Mouse (Mus musculus) CD4-positive helper T cell, adult 2 months (primary cell): Measurements from ENCODE around the gene Nell1.

Source experiments
- DNase-seq: peaks from one replicate; pipeline ENCODE4 v3.0.0-alpha.2; 2012; ENCODE audit warnings: low read depth, missing footprints, low spot score

Nell1 gene

GRCm38 (mm10) chr7:50050144-50050543 is 75.5 kb downstream of the Nell1 start:
- no peak for DNase-seq

DNA sequence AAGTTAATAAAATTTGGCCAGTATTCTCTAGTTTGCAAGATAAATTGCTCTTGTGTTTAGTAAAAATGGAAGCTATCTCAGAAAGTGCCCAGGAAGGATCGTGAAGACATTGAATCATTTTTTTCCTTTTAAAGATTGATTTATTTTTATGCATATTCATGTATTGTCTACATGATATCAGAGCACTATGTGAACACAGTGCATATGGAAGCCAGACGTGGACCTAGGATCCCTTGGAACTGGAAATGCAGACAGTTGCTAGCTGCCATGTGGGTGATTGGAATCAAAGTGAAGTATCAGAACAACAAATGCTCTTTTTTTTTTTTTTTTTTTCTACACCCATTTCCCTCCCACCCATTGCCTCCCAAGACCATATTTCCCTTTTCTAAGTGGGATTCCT is 79.0 kb downstream of the Nell1 start:
- no peak for DNase-seq

DNA sequence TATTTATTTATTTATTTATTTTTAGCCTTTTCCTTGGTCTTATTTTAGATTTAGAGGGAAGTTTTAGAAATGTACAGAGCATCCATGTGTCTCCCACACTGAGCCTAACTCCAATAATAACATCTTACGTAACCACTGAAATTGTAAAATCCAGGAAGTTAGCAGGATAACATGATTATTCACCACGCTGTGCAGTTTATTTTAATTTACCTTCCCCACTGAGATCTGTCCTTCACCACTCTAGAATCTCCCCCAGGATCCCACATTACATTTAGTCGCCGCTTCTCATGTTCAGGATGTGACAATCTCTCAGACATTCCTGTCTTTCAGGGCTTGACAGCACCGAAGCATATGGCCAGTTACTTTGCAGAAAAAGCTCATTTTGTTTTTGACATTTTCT is 119.8 kb downstream of the Nell1 start:
- DNase-seq, result no peak

GRCm38 (mm10) chr7:50105612-50106321 is 131.1 kb downstream of the Nell1 start:
- no peak for DNase-seq

- DNase-seq, result no peak
Measured at GRCm38 (mm10) chr7:50107261-50107660, 132.6 kb downstream of the Nell1 start.

GRCm38 (mm10) chr7:50118348-50118747 is 143.7 kb downstream of the Nell1 start:
- DNase-seq, result no peak

DNA sequence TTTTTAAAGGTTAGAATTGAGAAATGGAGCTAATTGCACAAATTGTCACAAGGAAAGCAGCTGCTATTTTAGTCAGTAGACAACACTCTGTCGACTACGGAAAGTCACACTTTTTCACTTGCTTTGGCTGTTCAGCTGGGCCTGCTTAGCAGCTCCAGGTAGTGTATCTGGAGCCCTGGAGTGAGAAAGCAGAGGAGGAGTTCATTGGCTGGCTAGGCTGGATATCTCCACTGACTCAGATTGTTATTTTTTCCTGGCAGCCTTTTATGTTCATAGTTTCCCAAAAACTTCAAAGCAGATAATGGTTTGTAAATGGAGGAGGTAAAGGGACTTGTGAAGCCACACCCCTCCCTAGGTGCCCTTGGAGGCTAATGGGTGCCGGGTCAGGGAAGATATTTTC is 163.0 kb downstream of the Nell1 start:
- DNase-seq, result no peak

GRCm38 (mm10) chr7:50149326-50149725 is 174.7 kb downstream of the Nell1 start:
- no peak for DNase-seq

DNA sequence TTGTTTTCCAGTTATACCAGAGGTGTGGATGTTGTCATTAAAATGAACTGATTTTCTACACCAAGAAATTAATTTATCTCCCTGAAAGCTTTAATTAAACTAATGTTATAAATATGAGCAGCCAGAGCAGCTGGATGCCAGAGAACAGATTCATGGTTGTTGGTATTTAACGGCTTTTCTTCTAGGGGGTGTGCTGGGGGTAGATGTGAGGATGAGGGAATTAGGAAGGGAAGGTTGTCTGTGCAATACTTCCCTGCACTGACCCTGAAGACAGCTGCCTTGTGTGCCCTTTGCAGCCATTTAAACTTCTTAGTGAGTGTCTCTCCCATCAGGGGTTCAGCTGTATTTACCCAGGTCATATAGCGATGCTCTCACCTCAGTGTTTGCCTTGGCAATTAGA is 176.2 kb downstream of the Nell1 start:
- DNase-seq, result no peak

- no peak for DNase-seq
Measured at GRCm38 (mm10) chr7:50153618-50154017, 179.0 kb downstream of the Nell1 start.

- no peak for DNase-seq
Measured at GRCm38 (mm10) chr7:50162602-50163001, 187.9 kb downstream of the Nell1 start.

- no peak for DNase-seq
Measured at GRCm38 (mm10) chr7:50168778-50169177, 194.1 kb downstream of the Nell1 start.

GRCm38 (mm10) chr7:50186306-50186705 is 211.6 kb downstream of the Nell1 start:
- no peak for DNase-seq

GRCm38 (mm10) chr7:50193955-50194354 is 219.3 kb downstream of the Nell1 start:
- DNase-seq, result no peak

DNA sequence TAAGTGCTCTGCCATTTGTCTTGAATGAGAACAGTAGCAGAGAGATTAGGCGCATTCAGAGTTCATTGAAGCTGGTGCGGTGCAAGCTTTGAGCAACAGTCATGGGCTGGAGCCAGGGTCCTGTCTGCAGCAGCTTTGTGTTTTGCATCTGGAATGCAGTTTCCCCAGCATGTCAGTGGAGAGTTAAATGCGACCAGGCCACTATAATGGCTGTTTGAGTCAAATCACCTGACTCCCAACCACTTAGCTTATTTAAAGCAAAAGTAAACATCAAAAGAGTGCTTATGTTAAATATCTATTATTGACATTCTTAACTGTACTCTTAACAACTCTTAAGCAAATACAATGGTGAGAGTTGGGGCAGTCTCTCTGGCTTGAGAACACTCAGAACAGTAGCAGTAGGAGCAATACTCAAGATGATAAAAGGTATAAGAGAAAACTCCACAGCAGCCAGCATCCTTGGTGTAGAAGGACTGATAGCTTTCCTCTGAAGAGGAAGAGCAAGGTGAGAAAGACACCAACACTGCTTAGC is 220.5 kb downstream of the Nell1 start:
- DNase-seq, result no peak

DNA sequence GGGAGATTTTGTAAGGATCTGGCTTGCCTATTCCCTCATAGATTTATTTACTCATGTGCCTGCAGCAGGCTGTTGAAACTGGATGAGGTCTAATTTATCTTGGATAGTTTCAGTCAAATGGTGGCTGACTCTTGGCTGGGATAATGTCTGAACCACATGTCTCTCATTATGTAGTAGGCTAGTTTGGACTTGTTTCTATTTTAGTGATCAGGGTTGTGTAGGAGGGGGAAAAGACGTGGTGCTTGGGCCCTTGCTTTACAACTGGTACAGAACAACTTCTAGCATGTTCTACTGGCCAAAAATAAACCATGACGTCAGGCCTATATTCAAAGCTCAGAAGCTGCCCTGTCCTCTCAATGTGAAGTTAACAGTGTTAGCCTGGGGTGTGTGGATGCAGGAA is 230.6 kb downstream of the Nell1 start:
- no peak for DNase-seq

- DNase-seq, result no peak
Measured at GRCm38 (mm10) chr7:50210678-50211251, 236.1 kb downstream of the Nell1 start.

- no peak for DNase-seq
Measured at GRCm38 (mm10) chr7:50221849-50222248, 247.2 kb downstream of the Nell1 start.

- DNase-seq, result no peak
Measured at GRCm38 (mm10) chr7:50226621-50227020, 252.0 kb downstream of the Nell1 start.

- no peak for DNase-seq
Measured at GRCm38 (mm10) chr7:50228273-50228672, 253.6 kb downstream of the Nell1 start.

DNA sequence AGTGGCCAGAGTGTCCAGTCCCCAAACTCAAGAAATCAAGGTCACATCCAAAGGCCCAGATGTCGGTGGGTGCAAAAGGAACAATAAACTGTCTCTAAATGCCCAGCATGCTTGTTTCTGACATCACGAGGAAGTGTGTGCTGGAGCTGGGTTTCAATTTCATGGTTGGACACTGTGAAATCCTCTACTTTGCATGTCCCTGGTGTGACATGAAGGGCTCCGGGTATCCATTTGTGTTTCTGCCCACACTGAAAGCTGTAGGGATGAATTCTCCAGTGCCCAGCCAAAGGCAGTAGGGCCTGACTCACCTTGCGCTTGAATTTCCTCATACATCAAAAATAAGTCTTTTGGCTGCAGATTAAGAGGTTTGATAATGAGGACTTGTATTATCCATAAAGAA is 266.5 kb downstream of the Nell1 start:
- no peak for DNase-seq

GRCm38 (mm10) chr7:50241634-50242273 is 267.1 kb downstream of the Nell1 start:
- no peak for DNase-seq

GRCm38 (mm10) chr7:50253166-50253565 is 278.5 kb downstream of the Nell1 start:
- no peak for DNase-seq
